Mouse (Mus musculus) thymus, adult 2 months (tissue): ENCODE measurements around the gene Lin37.

Experiments used
- CTCF ChIP-seq: fragments of 200-500 bp; IDR thresholded peaks from 2 replicates; pipeline ENCODE4 v1.5.1; 2012; ENCODE audit warnings: mild to moderate bottlenecking, control low read depth, low read length, moderate library complexity, borderline replicate concordance; ENCODE audit not compliant: control insufficient read depth, poor library complexity, insufficient read depth; ENCODE audit errors: extremely low read depth
- POLR2A ChIP-seq: fragments of 200-500 bp; IDR thresholded peaks from 2 replicates; pipeline ENCODE4 v1.6.1; 2012; ENCODE audit warnings: mild to moderate bottlenecking, low read length, control low read depth, moderate library complexity; ENCODE audit not compliant: control insufficient read depth, poor library complexity, insufficient read depth; ENCODE audit errors: extremely low read depth

GRCm38 (mm10) chr7:30589435-30590301 is 30.0 kb upstream of the Lin37 start:
- peak; percentile 84; the same call in 1 of the 2 replicates for TF ChIP-seq CTCF
- no peak for TF ChIP-seq POLR2A
